Mouse (Mus musculus) hindbrain, embryonic 14.5 days (tissue): Measurements from ENCODE around the gene Arl5c. TPM values are rescaled to one million over a fixed set of nuclear protein-coding genes. Genes with fewer than 3 reads are reported as not detected.

ENCODE experiments used
- ATAC-seq: fragments of 200-750 bp; cut with Nextera tagmentation; 2 replicates; pipeline ENCODE4 v1.8.0; 2017; ENCODE audit warnings: moderate number of reproducible peaks, mild to moderate bottlenecking, moderate TSS enrichment, moderate library complexity; ENCODE audit not compliant: low FRiP score
- DNase-seq: peaks from one replicate; pipeline ENCODE4 v3.0.0-alpha.2; 2015; ENCODE audit warnings: low spot score
- H3K27ac ChIP-seq: fragments of 300-500 bp; sonication (generic); 2 replicates; pipeline ENCODE4 v1.5.1; 2014; ENCODE audit warnings: mild to moderate bottlenecking, moderate library complexity
- H3K27me3 ChIP-seq: fragments of 300-500 bp; sonication (generic); 2 replicates; pipeline ENCODE4 v1.6.1; 2014; ENCODE audit warnings: mild to moderate bottlenecking, low read length, mixed read lengths; ENCODE audit not compliant: control insufficient read depth, insufficient read depth
- H3K36me3 ChIP-seq: fragments of 300-500 bp; sonication (generic); replicated peaks from 2 replicates; pipeline ENCODE4 v1.6.1; 2014; ENCODE audit not compliant: control insufficient read depth, insufficient read depth
- H3K4me1 ChIP-seq: fragments of 300-500 bp; sonication (generic); replicated peaks from 2 replicates; pipeline ENCODE4 v1.6.1; 2014; ENCODE audit warnings: antibody characterized with exemption, low read length, mixed read lengths; ENCODE audit not compliant: control insufficient read depth, insufficient read depth
- H3K4me2 ChIP-seq: fragments of 300-500 bp; sonication (generic); replicated peaks from 2 replicates; pipeline ENCODE4 v1.6.1; 2014; ENCODE audit warnings: mild to moderate bottlenecking, moderate library complexity
- H3K4me3 ChIP-seq: fragments of 300-500 bp; sonication (generic); replicated peaks from 2 replicates; pipeline ENCODE4 v1.5.1; 2014; ENCODE audit warnings: mild to moderate bottlenecking, low read length
- H3K9ac ChIP-seq: fragments of 300-500 bp; sonication (generic); 2 replicates; pipeline ENCODE4 v1.6.1; 2014
- H3K9me3 ChIP-seq: fragments of 300-500 bp; sonication (generic); 2 replicates; pipeline ENCODE4 v1.6.1; 2016; ENCODE audit warnings: low read length; ENCODE audit not compliant: control insufficient read depth
- WGBS: fragments of 180-500 bp; shearing (Covaris S2); extraction: QIAGEN DNeasy Blood & Tissue Kit; methylation state at CpG from one replicate; pipeline ENCODE4 v1.1.7; 2014; 5-methylcytosine and 5-hydroxymethylcytosine counted together
- polyA plus RNA-seq: library from polyadenylated mRNA; unstranded; fragments of >200 nt; fragmentation: Nextera tagmentation; extraction: Ambion mirVana; gene quantifications from 2 replicates; pipeline ENCODE4 v1.2.1, GENCODE M21; 2014

Gene Arl5c
- polyA plus RNA-seq, 1 experiment from 2014 or later, result 11.0 TPM

DNA sequence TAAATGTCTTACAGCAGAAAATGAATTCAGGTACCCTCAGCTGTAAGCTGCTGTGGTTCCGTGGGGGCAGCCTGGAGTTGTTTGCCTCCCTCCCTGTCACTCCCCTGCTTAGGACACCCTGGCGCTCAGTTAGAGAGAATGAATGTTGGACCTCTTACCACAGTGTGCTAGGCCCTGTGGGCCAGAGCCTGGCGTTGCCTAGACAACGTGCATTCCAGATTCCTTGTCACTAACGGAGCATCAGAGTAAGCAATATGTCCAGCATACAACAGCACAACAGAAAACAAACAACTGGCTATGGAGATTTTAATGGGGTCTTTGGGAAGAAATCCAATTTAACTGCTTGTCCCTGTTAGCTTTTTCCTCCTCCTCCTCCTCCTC, 36.7 kb downstream of the Arl5c start:
- ATAC-seq, result no peak
- peak; percentile 37 for DNase-seq
- Histone ChIP-seq H3K27me3 (no peaks in the 10 kb centered on the region), H3K27ac (no peak overlapping the region), H3K4me1 (peaks cover 23% of the 10 kb centered on the region; the same call in 1 of the 2 replicates), H3K9ac (no peak overlapping the region), H3K9me3 (no peaks in the 10 kb centered on the region), H3K4me2 (no peak overlapping the region), H3K4me3 (no peak overlapping the region), H3K36me3 (no peaks in the 10 kb centered on the region)
- 39% methylated on average over 5 of the region's 5 CpGs for WGBS

DNA sequence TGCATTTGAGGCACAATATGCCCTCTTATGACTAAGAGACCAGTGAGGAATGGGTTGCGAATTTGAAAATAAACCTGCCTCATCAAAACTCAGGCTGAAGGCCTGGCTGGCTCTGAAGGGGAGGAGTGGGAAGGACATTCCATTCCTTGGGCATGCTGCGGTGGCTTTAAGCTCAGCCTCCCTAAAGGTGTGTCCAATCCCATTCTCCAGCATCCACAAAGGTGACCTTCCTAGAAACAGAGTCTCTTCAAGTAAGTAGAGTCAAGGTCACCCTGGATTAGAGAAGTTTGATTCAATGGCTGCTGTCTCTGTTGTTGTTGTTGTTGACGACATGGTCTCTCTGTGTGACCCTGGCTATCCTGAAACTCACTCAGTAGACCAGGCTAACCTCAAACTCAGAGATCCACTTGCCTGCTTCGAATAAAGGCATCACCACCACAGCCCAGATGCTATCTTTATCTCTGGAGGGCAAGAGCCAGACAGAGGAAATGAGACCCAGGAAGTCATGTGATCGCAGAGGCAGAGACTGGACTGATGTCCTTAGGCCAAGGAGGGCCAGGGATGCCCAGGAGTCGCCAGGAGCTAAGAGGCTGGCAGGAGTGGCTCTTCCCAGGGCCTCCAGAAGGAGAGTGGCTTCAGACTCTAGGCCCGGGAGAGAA, 37.2 kb downstream of the Arl5c start:
- H3K4me2 ChIP-seq, result no peak overlapping the region
- DNase-seq (no peak), ATAC-seq (no peak)
- no peak overlapping the region for H3K27ac ChIP-seq
- H3K27me3 ChIP-seq, result no peaks in the 10 kb centered on the region
- no peaks in the 10 kb centered on the region for H3K36me3 ChIP-seq
- H3K4me3 ChIP-seq, result no peak overlapping the region
- no peaks in the 10 kb centered on the region for H3K9me3 ChIP-seq
- peaks cover 23% of the 10 kb centered on the region; the same call in 1 of the 2 replicates for H3K4me1 ChIP-seq
- 77% methylated on average over 7 of the region's 7 CpGs for WGBS
- no peak overlapping the region for H3K9ac ChIP-seq

DNA sequence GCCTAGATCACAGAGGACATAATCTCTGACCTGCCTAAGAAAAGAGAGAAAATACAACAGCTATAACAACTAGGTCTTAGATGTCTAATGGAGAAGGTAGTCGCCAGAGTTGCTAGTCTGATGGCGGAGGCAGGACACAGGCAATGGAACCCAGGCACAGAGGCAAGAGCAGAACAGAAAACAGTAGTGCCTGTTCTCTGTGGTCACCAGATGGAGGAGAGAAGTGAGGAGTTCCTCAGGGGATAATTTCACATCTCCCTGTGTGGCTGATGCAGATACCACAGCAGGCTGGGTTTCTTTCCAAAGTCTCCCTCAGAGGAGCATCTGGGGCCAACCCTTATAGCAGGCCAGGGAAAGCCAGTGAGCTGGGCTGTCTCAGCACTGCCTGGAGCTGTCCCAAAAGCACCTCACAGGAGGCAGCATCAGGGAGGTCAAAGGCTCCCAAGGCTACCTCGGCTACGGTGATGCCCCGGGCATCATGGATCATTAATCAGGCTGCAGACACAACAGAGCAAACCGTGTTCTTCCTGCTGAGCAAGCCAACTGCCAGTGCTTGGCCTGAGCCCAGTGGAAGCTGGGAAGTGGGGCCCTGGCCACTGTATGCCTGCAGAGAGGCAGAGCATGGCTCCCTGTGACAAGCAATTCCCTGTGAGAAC, 38.9 kb downstream of the Arl5c start:
- no peak overlapping the region for H3K4me3 ChIP-seq
- no peak overlapping the region for H3K27ac ChIP-seq
- H3K9ac ChIP-seq, result no peak overlapping the region
- no peak overlapping the region for H3K4me2 ChIP-seq
- DNase-seq (peak; percentile 30), ATAC-seq (no peak)
- H3K27me3 ChIP-seq, result no peaks in the 10 kb centered on the region
- H3K9me3 ChIP-seq, result no peaks in the 10 kb centered on the region
- no peaks in the 10 kb centered on the region for H3K36me3 ChIP-seq
- 45% methylated on average over 6 of the region's 6 CpGs for WGBS
- H3K4me1 ChIP-seq, result peaks cover 23% of the 10 kb centered on the region; the same call in 1 of the 2 replicates

DNA sequence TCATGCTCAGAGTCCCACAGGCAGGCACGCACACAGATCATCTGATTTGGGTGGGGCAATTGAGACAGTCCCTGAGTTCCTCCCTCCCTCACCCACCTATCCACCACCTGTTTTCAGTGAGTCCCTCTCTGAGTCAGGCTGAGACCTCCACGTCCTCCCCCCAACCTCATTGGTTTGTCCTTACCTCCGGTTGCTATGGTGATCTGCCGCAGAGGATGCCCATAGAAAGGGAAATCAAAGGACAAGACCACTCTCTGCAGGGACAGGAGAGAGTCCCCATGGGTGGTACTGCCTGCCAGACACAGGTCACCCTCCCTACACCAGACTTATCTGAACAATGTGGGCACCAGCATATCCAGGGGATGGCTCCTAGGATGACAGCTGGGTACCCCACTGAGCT, 40.1 kb downstream of the Arl5c start:
- no peak overlapping the region for H3K27ac ChIP-seq
- no peak for ATAC-seq
- H3K4me2 ChIP-seq, result no peak overlapping the region
- peaks cover 23% of the 10 kb centered on the region; the same call in 1 of the 2 replicates for H3K4me1 ChIP-seq
- H3K9ac ChIP-seq, result no peak overlapping the region
- H3K4me3 ChIP-seq, result no peak overlapping the region
- H3K27me3 ChIP-seq, result no peaks in the 10 kb centered on the region
- H3K36me3 ChIP-seq, result no peaks in the 10 kb centered on the region
- no peak for DNase-seq
- WGBS, result 32% methylated on average over 4 of the region's 4 CpGs
- no peaks in the 10 kb centered on the region for H3K9me3 ChIP-seq

DNA sequence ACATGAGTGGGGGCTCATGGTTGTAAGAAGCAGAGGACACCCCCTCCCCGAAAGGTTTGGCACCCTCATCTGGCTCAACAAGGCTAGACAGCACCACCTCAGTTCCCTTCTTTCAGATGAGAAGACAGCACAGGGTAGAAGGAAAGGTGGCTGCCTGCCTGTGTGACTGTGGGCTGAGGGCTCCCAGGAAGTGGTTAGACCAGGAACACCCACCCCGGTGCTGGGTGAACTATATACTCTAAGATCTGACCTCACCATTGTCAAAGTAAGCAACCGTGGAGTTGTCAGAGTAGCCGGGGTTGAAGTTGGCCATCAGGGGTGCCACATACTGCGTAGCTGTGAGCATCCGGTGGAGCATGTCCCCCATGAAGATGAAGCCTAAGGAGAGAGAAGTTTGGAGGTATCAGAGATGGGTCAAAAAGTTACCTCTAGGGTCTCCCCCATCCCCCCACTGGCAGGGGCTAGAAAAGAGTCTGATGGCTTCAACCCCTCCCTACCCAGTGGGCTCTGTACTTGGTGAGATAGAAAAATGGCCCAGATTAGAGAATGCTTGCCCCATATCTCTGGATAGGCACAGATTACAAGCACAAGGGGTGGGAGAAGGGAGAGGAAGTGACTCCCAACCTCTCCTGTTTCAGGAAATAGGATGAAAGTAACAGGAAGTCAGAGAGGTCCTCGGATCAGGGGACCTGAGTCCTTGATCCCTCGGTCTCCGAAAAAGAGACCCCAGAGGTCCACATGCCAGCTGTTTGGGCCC, 40.7 kb downstream of the Arl5c start:
- no peak overlapping the region for H3K9ac ChIP-seq
- WGBS, result 84% methylated on average over 9 of the region's 9 CpGs
- H3K27me3 ChIP-seq, result no peaks in the 10 kb centered on the region
- no peak overlapping the region for H3K4me2 ChIP-seq
- no peak overlapping the region for H3K4me3 ChIP-seq
- no peaks in the 10 kb centered on the region for H3K36me3 ChIP-seq
- H3K4me1 ChIP-seq, result peaks cover 25% of the 10 kb centered on the region
- DNase-seq, result no peak
- no peak for ATAC-seq
- H3K9me3 ChIP-seq, result no peaks in the 10 kb centered on the region
- no peak overlapping the region for H3K27ac ChIP-seq

DNA sequence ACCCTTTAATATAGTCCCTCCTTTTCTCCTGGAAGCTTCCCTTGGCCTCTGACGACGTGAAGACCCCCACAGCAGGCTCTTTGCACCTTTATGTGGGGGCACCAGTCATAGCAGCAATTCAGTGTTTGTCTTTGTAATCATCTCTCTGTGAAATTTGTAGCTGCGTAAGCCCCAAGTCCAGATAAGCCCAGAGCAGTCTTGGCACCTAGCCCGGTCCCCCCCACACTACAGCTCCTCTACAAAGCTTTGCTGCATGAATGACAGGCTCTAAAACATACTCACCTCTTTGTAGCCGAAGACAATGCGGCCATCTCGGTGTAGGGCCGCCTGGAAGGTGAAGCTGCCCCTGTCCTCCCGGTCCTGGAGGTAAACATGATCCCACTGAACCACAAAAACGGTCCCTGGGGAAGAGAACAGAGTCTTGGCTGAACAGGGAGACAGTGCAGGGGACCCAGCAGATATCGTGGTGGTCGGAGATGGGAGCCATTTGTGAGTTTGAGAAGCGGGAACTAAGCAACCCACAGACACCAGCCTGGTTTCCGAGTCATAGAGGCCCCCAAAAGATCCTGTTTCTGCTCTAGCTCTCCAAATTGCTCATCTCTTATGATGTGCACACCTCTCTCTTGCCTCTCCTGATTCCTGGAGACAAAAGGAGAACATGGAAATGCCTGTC, 41.4 kb downstream of the Arl5c start:
- 74% methylated on average over 14 of the region's 14 CpGs for WGBS
- Histone ChIP-seq H3K4me2 (no peak overlapping the region), H3K4me1 (peaks cover 32% of the 10 kb centered on the region), H3K27ac (no peak overlapping the region), H3K36me3 (no peaks in the 10 kb centered on the region), H3K9ac (no peak overlapping the region), H3K4me3 (no peak overlapping the region), H3K27me3 (no peaks in the 10 kb centered on the region), H3K9me3 (no peaks in the 10 kb centered on the region)
- DNase-seq (no peak), ATAC-seq (no peak)

DNA sequence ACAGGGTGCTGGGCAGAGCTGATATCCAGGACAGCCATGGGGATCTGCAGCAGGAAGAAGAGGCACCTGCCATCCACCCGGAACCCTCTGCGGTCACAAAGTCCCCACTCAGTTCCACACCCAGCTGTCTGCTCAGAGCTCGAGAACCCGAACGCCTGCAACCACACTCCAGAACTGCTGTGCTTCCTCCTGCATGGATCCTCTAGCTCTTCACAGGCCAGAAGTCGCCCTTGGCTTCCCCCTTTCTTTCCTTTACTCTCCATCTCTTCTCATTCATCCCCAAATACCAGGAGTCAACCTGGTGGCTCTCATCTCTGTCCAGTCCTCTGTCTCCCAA, 42.1 kb downstream of the Arl5c start:
- H3K4me3 ChIP-seq, result no peak overlapping the region
- H3K27ac ChIP-seq, result no peak overlapping the region
- ATAC-seq, result no peak
- no peak overlapping the region for H3K9ac ChIP-seq
- no peaks in the 10 kb centered on the region for H3K9me3 ChIP-seq
- 95% methylated on average over 6 of the region's 6 CpGs for WGBS
- DNase-seq, result no peak
- no peaks in the 10 kb centered on the region for H3K27me3 ChIP-seq
- H3K4me2 ChIP-seq, result no peak overlapping the region
- H3K36me3 ChIP-seq, result no peaks in the 10 kb centered on the region
- H3K4me1 ChIP-seq, result peaks cover 30% of the 10 kb centered on the region

DNA sequence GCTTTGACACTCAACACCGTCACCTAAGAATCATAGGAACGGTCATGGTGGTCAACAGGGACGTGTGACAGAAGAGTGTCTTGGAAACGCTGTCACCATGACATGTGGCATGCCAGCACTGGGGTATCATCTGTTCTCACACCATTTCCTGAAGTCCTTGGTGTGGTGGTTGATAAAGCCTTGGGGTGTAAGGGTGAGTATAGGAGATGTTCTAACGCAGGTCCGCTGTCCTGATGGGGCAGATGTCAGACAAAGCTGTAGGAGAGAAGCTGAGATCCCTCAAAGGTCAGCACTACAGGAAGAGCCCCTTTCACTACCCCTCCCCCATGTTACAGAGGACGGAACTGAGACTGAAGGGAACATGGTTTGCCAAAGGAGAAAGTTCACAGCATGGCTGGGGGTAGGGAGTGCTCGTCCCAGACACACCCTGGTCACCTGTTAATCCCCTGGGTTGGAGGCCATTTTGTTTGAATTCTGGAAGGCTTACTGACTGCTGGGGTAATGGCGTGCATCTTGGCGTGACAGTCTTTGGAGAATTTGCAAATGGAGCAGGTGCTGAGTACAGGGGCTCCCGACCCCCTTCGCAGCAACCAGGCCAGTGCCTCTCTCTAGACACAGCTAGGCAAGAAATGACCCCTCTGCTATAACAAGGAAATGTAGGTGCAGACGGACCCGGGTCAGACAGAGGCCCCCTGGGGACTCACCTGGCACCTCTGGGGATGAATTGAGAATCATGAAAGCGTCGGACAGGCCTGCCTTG, 42.6 kb downstream of the Arl5c start:
- no peaks in the 10 kb centered on the region for H3K36me3 ChIP-seq
- H3K27me3 ChIP-seq, result no peaks in the 10 kb centered on the region
- peaks cover 30% of the 10 kb centered on the region for H3K4me1 ChIP-seq
- H3K9me3 ChIP-seq, result no peaks in the 10 kb centered on the region
- H3K9ac ChIP-seq, result no peak overlapping the region
- H3K4me2 ChIP-seq, result no peak overlapping the region
- no peak overlapping the region for H3K4me3 ChIP-seq
- DNase-seq (no peak), ATAC-seq (no peak)
- 82% methylated on average over 16 of the region's 16 CpGs for WGBS
- H3K27ac ChIP-seq, result no peak overlapping the region
